In the genomic region with DNA sequence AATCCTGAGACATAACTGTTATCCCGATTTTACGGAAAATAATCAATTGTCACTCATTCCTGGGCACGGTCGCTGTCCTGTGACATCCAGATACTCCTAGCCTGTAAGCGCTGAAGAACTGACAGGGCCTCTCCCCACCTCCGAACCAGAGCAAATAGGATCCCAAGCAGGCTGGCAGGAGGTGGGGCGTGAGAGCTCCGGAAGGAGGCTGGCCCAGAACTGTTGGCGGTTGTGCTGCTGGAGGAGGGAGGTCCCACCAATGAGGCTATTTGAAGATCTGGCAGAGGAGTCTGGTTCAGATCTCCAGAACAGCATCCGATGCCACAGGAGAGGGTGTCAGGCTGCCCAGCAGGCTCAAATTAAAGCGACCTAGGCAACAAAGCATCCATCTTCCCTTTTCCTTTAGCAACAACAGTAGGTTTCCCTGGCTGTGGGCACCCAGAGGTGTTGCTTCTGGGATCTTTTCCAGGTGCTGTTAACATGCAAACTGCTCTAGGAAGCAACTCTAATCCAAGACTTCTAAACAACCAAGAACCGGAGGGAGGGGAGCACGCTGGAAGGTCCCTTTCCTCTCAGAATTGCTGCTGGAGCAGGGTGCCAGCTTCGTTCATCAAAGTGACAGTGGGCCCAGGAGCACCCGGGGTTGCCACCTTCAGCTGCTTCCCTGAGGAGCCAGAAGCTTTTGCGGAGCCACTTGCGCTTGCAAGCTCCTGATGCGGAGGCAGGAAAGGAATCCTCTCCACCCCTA, we compare ENCODE assay signal across 8 mouse cellular contexts. TPM values are rescaled to one million over a fixed set of nuclear protein-coding genes. Genes with fewer than 3 reads are reported as not detected.
A peak's percentile ranks its signal among the peaks of the same experiment; 100 is the strongest.
DNase-seq lines count a peak whose midpoint lies in the region; ATAC-seq lines count a peak whose summit lies in the region.

No protein-coding gene starts in this region.

- peak; percentile 65 for DNase-seq in WW6 (ENCODE audit: low read depth, low spot score)
- DNase-seq in cerebellum, postnatal 14 days, result peak; percentile 89 to 90
- peak; percentile 79 to 87 for DNase-seq in frontal cortex, postnatal 14 days (ENCODE audit: low spot score in 2 of 2)
- peak; percentile 86 to 89 for DNase-seq in layer of hippocampus, postnatal 36 days
- DNase-seq in lung, postnatal 25 days (ENCODE audit: low spot score), result peak; percentile 93
- peak; percentile 94 for DNase-seq in retina, postnatal 1 day
- peak; percentile 81 for DNase-seq in thymus, postnatal 4 days

- H3K4me1 ChIP-seq in hindbrain, embryonic 13.5 days (replicated peaks), result peaks cover 45% of the 10 kb centered on the region

- peak overlapping the region; percentile 86 for H3K4me2 ChIP-seq in hindbrain, embryonic 13.5 days

- no peaks in the 10 kb centered on the region for H3K27me3 ChIP-seq in hindbrain, embryonic 13.5 days

- no peaks in the 10 kb centered on the region for H3K9me3 ChIP-seq in hindbrain, embryonic 13.5 days

- peak; percentile 92 for ATAC-seq in hindbrain, embryonic 13.5 days (ENCODE audit: low FRiP score)

- H3K27ac ChIP-seq in hindbrain, embryonic 13.5 days, result peak overlapping the region; percentile 97

- peak overlapping the region; percentile 69 for H3K4me3 ChIP-seq in hindbrain, embryonic 13.5 days

- peaks cover 40% of the 10 kb centered on the region for H3K36me3 ChIP-seq in hindbrain, embryonic 13.5 days

- under 1% methylated on average over 18 of the region's 18 CpGs for WGBS in hindbrain, embryonic 13.5 days

- H3K9ac ChIP-seq in hindbrain, embryonic 13.5 days, result peak overlapping the region; percentile 87

RNA-seq across cellular contexts. Expression of a gene that starts 0.7 kb away (rescaled TPM):
- polyA plus RNA-seq in hindbrain, embryonic 13.5 days (2015; fragmentation: Nextera tagmentation; extraction: Ambion mirVana), result 130 and 135 TPM in 2 replicates
- total RNA-seq in layer of hippocampus, postnatal 36 days (2021), result 10 to 100 TPM; 70.3 to 79.8 TPM

RNA-seq across cellular contexts. Expression of a gene that starts 5.6 kb away (rescaled TPM):
- 30.0 and 37.8 TPM in 2 replicates for polyA plus RNA-seq in hindbrain, embryonic 13.5 days (2015; fragmentation: Nextera tagmentation; extraction: Ambion mirVana)
- 10 to 100 TPM; 35.3 to 40.6 TPM for total RNA-seq in layer of hippocampus, postnatal 36 days (2021)

RNA-seq across cellular contexts. Expression of a gene that starts 10.4 kb away (rescaled TPM):
- 4.0 and 4.3 TPM in 2 replicates for polyA plus RNA-seq in hindbrain, embryonic 13.5 days (2015; fragmentation: Nextera tagmentation; extraction: Ambion mirVana)
- total RNA-seq in layer of hippocampus, postnatal 36 days (2021), result 1 to 10 TPM; 6.0 to 7.7 TPM

RNA-seq across cellular contexts. Expression of a gene that starts 16.4 kb away (rescaled TPM):
- polyA plus RNA-seq in hindbrain, embryonic 13.5 days (2015; fragmentation: Nextera tagmentation; extraction: Ambion mirVana), result 56.8 and 58.1 TPM in 2 replicates
- total RNA-seq in layer of hippocampus, postnatal 36 days (2021), result 10 to 100 TPM; 46.1 to 54.7 TPM

RNA-seq across cellular contexts. Expression of a gene that starts 24.0 kb away (rescaled TPM):
- 195 and 196 TPM in 2 replicates for polyA plus RNA-seq in hindbrain, embryonic 13.5 days (2015; fragmentation: Nextera tagmentation; extraction: Ambion mirVana)
- 10 to 100 TPM; 79.1 to 81.4 TPM for total RNA-seq in layer of hippocampus, postnatal 36 days (2021)

Comparison
In these comparisons a context has a peak if more than half of its experiments do, and no peak if none do; other contexts are left out.
1. Peak in every context shown above with its lines: DNase-seq, ATAC-seq, H3K4me3 ChIP-seq and H3K27ac ChIP-seq.